Comparison of ENCODE assay signal across 19 mouse cellular contexts in the genomic region with DNA sequence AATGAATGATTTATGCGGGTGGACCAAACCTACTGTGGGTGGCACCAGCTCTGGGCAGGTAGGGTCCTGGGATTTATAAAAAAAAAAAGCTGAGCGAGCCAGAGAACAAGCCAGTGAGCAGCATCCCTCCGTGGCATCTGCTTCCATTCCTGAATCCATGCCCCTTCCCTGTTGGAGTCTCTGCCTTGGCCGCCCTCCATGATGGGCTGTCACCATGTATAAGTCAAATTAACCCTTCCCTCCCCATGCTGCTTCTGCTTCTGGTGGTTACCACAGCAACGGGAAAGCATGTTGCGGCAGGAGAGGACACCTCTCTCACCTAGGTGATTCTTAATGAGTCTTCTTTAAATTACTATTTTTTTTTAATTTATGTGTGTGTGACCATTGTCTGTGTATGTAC.
"Had no signal": no experiment of that assay in that cellular context is flagged by ENCODE, and none has a peak within 500 bp of the region (broad histone marks: within the 10 kb centered on the region; RNA-seq: fewer than 3 reads in every experiment).

No protein-coding gene starts in this region.

- H3K4me2 ChIP-seq: liver, embryonic 12.5 days; lung, embryonic 14.5 days; midbrain, embryonic 12.5 days; neural tube, embryonic 13.5 days had no signal

- H3K27ac ChIP-seq: liver, embryonic 12.5 days; liver, embryonic 14.5 days; midbrain, embryonic 10.5 days; midbrain, embryonic 12.5 days had no signal

- H3K36me3 ChIP-seq: liver, embryonic 12.5 days; midbrain, embryonic 10.5 days; midbrain, embryonic 12.5 days; neural tube, embryonic 13.5 days had no signal

- H3K4me3 ChIP-seq: liver, embryonic 12.5 days; midbrain, embryonic 10.5 days; midbrain, embryonic 12.5 days; myocyte; neural tube, embryonic 13.5 days had no signal

- DNase-seq: lung, adult 18-20 months; lung, embryonic 14.5 days; lung, postnatal 10 days; lung, postnatal 4 days; midbrain, embryonic 14.5 days; retina, postnatal 1 day; right cerebral cortex, adult 18-20 months; right cerebral cortex, postnatal 25 days; right cerebral cortex, postnatal 4 days; spleen, adult 18-20 months; thymus, adult 18-20 months; thymus, postnatal 14 days; thymus, postnatal 36 days had no signal

- H3K9ac ChIP-seq: liver, embryonic 12.5 days; liver, embryonic 14.5 days; lung, embryonic 14.5 days; midbrain, embryonic 12.5 days; neural tube, embryonic 13.5 days had no signal

- H3K4me1 ChIP-seq: liver, embryonic 12.5 days had no signal

- H3K27me3 ChIP-seq: liver, embryonic 12.5 days; neural tube, embryonic 13.5 days had no signal

- ATAC-seq: liver, embryonic 12.5 days had no signal

- H3K9me3 ChIP-seq: midbrain, embryonic 10.5 days; midbrain, embryonic 12.5 days; neural tube, embryonic 13.5 days had no signal
